Mouse (Mus musculus): ENCODE measurements around the gene Gm49711.
A peak's percentile ranks its signal among the peaks of the same experiment; 100 is the strongest.

Gm49711 gene

DNA sequence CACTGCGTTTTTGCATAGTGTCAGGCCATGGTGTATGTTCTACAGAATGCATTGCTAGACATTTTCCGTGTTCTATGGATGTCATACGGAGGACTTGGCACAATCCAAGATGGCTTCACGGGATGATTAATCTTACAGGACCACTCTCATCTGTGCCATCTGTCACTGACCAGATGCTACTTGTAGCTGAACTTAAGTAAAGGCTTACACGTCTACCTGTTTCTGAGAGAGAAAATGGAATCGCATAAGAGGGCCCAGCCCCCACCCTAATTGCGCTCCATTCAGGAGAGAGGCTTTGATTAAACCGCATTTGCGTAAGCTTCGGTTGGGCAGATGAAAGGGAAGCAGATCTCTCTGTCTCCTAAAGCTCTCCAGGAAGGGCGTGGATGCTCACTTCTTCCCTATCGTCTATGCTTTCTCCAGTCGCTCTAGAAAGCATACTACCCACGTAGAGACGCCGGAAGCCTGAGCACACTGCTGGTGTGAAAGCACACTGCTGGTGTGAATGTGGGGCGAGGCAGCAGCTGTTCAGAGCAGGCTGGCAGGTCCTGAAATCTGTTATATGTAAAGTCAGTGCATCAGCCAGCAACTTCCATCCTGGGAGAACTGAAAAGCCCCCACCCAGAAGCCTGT lies 62.9 kb downstream of the Gm49711 start:
- DNase-seq (ENCODE audit: low spot score in 2 of 2) = no peak

DNA sequence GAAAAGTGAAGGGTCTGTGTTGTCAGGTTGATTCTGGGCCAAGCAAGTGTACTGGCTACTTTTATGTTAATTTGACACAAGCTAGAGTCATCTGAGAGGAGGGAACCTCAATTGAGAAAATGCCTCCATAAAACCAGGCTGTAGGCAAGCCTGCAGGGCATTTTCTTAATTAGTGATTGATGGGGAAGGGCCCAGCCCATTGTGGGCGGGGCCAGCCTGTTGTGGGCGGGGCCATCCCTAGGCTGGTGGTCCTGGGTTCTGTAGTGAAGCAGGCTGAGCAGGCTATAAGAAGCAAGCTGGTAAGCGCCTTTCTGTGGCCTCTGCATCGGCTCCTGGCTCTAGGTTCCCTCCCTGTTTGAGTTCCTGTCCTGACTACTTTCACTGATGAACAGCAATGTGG lies 69.1 kb downstream of the Gm49711 start:
- DNase-seq (ENCODE audit: low spot score in 2 of 2) = no peak

DNA sequence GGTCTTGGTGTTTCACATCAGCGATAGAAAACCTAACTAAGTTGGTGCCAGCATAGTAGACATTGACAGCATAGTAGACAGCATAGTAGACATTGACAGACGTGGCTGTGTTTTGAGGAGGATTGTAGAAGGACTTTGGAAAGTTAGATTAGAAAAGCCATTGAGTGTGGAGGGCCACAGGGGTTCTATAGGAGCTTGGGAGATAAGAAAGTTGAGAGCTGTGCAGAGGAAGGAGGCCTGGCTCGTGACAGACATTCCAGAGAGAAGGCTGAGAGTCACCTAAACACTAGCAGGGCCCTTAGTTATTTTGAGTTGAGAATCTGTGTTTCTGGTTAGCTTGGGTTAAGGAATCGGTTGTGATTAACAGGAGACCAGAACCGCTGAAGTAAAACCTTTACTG lies 69.5 kb downstream of the Gm49711 start:
- DNase-seq (ENCODE audit: low spot score in 2 of 2) = no peak

DNA sequence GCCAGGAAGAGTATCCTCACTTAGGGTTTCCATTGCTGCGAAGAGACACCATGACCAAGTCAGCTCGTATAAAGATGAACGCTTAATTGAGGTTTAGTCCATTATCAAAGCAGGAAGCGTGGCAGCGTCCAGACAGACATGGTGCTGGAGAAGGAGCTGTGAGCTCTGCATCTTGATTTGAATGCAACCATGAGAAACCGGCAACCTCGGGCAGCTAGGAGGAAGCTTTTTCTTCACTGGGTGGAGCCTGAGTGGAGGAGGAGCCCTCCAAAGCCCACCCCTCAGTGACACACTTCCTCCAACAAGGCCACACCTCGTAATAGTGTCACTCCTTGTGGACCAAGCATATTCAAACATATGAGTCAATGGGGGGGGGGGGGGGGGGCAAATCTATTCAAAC lies 71.7 kb downstream of the Gm49711 start:
- no peak for DNase-seq (ENCODE audit: low spot score in 2 of 2)

DNA sequence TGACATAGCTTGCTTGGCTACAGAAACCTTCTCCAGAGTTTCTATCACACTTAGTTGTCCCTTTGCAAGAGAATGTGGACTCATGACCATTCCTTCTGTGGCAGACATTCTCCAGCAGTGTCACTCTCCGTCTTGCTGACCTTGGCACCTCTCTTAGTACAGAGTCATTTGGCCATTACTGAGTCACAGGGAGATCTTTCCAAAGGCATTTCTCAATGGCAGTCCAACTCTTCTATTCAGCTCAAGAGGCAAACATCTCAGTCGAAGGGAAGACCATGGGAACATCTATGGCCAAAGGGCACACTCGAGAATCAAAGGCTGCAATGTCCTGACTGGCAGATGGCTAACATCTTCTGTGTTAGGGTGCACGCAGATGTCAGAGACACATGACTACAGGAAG lies 74.4 kb downstream of the Gm49711 start:
- no peak for DNase-seq (ENCODE audit: low spot score in 2 of 2)

DNA sequence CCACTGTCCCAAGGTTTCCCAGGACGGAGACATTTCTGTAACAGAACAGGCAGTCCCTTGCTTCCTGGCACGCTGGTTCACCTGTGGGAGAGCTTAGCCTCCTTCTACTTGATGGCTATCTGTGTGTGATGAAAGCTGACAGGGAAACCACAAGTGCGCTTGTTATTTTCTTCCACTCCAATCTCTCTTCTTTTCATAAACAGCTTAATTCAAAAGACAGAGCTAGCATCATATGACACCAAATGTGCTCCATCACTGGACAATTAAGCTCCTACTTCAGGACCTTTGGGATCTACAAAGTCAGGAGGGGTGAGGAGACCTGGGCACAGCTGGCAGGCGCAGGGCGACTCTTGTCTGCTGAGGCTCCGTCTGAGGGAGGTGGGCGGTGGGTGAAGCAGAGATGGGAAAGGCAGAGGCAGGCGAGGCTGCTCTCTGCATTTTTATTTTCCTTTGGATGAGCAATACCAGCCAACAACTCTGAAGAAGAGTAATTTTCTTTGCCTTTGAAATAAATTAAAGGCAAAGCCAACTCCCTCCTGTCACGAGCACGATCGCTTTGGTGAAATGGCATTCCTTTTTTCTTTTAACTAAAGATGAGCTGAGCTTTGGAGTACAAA lies 76.1 kb downstream of the Gm49711 start:
- DNase-seq (ENCODE audit: low spot score in 2 of 2) = no peak

DNA sequence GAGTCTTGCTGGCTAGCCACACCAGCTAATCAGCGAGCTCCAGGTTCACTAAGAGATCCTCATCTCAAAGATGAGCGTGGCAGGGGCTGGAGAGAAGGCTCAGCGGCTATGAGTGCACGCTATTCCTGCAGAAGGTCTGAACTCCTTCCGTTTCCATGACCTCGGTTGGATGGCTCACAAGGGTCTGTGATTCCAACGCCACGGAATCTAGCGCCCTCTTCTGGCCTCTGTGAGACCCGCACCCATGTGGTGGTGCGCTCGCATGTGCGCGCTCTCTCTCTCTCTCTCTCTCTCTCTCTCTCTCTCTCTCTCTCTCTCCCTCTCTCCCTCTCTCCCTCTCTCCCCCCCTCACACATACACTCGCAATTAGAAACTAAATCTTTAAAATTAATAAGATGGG lies 78.2 kb downstream of the Gm49711 start:
- no peak for DNase-seq (ENCODE audit: low spot score in 2 of 2)

DNA sequence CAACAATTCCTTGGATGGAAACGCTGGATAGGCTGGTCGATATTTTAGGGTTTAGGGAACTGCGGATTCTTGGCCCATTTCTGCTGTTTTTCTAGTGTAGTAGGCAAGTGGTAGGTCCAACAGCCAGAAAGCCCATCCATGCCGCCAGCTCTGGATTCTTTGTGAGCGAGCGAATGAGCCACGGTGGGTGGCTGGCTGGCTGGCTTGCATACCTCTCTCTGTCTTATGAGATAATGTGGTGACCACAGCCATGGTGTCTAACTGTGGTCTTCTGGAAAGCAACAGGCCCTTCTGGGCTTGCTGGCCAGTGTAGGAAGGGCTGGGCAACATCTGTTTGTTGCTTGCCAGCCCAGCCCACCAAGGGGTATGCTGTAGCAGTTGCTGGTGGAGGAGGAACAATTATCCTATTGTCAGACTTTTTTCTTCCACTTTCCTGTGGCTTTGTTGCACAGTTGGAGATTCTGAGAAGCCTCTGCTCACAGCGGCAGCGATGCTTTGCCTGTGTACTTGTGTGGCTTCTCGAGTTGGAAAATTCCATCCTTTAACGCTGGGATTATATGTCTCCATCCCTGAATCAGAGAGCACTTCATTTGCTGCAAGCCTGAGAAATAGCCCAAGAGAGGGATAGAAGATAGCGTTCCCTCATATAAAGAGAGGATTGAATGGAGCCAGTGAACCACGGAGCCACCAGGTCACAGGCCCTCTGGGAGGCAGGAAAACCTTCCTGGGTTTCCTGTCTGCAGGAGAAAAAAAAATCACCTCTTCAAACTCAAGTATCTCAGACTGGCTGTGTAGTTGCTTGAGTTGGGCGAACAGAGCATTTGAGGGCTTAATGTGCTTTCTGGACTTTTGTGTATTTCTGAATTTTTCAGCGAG lies 81.5 kb downstream of the Gm49711 start:
- no peak for DNase-seq (ENCODE audit: low spot score in 2 of 2)

DNA sequence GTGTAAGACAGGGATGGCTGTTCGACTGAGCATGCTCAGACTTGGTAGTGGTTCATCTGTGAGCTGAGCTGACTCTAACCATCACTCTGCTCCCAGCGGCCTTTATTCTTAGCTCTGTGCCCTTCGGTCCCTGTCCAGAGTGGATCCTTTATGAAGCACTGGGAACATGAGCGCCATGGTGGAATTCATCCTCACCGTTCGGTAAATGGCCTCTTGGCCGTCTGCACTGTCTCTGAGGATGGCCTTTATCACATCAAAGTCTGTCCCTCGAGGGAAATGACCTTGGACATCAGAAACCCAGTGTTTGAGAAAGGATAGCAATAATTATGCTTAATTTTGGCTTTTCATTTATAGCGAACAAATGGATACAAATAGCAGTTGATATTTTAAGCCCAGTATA lies 82.2 kb downstream of the Gm49711 start:
- DNase-seq (ENCODE audit: low spot score in 2 of 2) = no peak

DNA sequence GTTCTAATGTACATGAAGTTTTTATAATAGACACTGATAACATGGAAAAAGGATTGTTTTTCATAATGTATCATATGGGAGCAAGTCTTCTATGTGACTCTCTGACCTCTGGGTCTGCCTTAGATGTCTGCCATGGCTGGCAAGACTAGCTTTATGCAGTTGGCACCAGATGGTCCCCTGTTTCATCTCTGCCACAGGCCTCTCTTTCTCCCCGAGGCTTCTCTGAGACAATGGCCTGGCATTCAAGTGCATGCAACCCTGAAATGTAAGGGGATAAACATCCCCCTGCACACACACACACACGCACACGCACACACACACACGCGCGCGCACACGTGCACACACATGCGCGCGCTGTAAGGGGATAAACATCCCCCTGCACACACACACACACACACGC lies 82.9 kb downstream of the Gm49711 start:
- DNase-seq (ENCODE audit: low spot score in 2 of 2) = no peak

DNA sequence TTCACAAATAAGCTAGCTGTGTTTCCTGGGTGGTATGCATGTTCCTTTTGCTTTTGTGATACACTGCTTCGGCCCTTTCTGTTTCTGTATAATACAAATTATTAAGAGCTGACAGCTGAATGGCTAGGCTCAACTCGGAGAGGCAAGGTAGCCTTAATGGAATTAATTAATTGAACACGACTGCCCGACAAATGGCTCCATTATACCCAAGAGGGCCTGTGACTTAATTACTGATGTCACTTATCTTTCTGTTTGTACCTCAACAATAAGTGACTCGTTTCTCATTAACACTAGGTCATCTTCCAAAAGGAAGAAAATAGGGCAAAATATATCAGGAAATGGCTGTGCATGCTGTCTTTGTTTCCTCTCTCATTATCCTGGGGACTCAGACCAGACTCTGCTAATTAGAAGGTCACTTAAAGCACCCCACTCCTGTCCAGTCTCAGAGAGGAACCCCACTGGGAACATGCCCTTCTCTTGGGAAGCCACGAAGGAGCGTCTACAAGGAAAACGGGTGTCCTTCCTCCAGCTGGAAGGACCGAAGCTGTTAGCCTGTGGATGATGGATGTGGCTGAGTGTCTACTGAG lies 84.4 kb downstream of the Gm49711 start:
- no peak for DNase-seq (ENCODE audit: low spot score in 2 of 2)

DNA sequence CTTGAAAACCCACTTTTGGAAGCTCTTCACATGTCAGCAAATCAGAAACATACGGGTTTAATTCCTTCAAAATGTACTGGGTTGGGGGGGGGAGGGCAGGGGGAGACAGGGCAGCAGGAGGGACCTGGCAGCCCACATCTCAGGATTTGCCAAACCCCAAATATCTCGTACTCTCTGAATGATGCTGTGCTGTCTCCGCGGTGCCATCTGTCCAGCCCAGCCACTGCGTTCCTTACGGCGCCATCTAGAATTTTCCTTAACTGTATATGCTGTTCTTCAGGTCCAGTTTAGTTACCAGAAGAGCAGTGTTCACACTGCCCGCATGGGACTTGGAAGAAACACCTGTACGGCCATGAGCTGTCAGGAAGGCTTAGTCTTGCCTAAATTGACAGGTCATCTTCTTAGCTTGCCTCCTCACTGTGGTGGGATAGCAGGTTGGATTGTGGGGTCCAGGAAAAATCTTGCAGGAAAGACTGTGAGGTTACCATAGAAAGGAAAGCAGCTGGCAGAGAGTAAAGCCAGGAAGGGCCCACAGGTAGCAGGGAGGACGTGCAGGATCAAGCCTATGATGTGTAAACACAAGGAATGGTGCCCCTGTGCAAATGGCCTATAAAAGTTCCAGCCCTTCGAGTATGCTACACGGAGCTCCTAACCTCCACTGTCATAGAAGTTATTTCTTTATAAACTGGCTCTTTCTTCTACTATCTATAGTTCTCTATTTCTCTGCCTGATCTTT lies 89.7 kb downstream of the Gm49711 start:
- DNase-seq (ENCODE audit: low spot score in 2 of 2) = no peak

DNA sequence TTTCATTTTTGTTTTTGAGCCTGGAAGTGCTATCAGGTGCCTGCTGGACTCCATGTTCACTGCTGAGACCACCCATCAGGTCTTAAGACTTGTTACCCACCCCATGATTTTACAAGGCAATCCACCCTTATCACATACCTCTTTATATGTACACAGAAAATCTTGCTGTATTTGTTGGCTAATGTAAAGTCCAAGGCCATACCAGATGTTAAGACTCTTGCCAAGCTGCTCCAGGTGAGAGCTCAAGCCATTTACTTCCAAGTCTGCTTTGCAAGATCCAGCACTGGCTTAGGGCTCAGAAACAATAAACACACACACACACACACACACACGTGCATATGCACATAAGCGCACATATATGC lies 90.2 kb downstream of the Gm49711 start:
- DNase-seq (ENCODE audit: low spot score in 2 of 2) = no peak

DNA sequence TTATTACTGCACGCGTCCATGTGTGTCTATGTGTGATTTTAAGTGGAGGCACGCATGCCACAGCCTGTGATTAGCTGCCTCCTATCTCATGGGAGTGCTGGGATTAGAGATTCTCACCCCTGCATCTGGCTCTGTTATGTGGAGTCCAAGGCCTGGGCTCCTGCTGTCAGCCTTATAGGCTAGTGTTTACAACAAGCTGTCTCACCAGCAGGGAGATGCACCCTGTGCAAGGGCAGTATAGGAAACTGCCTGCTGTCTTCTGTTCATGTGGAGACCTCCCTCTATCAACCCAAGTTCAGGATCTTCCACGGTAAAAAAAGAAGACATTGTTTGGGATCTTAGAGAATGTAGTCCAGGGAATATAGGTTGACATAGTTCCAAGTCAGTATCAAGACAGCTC lies 92.9 kb downstream of the Gm49711 start:
- DNase-seq (ENCODE audit: low spot score in 2 of 2) = no peak

DNA sequence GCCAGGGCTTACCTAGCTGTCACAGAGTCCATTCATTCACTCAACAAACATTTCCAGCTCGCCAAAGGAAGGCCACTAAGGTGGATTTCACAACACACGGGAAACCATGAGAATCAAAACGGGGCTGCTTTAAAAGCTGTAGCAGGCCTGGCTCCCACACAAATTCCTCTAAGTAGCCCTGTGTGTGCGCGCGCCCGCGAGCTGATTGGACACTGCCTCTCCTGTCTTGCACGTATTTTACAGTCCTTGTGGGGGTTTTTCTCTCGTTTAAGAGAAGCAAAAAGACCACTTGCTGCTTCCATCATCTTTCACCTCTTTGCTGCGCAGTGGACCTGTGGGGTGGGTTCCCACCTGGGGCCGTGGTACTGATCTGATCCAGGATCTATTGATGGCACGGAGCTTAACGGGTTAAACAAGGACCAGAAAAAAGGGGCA lies 99.9 kb downstream of the Gm49711 start:
- peak in 1 of 2 experiments; percentile 10 for DNase-seq (ENCODE audit: low spot score in 2 of 2)

DNA sequence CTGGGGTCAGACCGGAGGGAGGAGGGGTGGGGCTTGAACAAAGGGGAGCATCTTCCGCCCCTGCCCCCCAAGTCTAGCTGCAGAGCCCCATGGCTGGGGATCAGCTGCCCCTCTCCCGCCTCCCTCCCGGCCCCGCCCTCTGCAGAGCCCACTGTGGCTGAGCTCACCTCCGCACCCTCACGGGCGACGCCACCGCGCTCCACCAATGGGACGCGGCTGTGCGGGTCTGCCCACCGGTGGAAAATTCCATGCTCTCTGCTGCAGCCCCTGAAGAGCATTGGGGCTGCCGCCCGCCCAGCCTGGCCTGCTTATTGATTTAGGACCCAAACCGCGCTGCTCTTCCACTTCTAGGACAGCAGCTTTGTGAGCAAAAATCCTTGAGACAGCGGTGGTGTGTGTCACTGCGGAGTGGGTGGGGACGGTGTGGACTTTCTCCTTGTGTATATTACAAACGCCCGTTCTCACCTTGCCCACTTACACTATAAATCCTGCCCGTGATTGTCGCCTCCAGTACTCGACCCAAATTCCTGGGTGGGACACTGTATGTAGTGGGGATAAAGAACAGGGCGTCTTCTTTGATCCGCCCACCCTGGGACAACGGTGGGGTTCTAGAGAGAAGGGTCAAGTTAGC lies 100.5 kb downstream of the Gm49711 start:
- peak; percentile 22 to 35 for DNase-seq (ENCODE audit: low spot score in 2 of 2)

DNA sequence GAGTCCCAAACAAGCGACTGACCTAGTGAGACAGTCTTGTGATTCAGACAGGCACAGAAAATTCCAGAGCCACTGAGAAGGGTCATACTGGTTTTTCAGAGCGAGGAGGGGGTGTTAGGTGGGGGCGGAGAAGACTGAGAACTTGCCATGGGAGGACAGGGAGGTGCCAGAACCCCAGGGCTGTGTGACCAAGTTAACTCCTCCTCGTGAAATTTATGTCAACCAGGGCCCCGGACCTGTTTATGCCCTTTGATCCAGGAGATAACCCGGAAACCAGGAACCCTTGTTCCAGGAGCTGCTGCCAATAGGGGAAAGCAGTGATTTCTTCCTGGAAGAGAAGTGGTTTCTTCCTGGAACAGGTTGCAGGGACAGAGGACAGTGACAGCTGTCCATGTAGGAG lies 101.0 kb downstream of the Gm49711 start:
- DNase-seq (ENCODE audit: low spot score in 2 of 2) = no peak

DNA sequence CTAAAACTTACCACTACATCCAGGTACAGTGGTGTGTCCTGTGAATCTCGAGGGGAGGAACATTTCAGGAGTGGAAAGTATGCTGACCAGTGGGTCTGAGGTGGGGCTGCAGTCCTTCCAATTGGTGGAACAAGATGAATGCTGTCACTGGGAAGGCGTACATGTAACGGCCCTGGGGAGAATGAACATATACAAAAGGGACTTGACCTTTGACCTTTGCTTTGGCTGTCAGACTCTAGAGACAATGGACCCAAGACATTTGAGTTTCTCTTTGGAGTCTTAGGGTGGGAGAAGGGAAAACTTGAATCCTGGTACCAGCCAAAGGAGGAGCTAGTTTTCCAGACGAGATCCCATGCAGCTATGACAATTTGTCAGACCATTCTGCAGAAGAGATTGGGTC lies 104.2 kb downstream of the Gm49711 start:
- DNase-seq (ENCODE audit: low spot score in 2 of 2) = no peak

DNA sequence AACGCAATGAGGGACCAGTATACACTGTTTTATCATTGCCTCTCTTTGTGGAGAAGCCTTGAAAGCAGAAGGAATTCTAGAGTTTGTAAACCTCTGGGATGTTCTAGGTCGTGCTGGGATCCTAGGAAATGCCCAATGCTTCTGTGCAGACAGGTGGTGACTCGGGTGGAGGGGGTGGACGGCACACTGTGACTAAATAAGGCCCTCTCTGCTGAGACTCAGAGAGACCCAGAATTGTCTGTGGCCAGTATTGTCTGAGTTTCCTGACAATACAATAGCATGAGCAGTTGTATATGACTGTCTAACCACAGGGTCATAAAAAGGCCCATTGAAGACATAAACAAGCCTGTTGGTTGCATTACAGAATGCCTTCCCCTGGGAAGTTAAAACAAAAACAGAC lies 105.4 kb downstream of the Gm49711 start:
- DNase-seq (ENCODE audit: low spot score in 2 of 2) = no peak

DNA sequence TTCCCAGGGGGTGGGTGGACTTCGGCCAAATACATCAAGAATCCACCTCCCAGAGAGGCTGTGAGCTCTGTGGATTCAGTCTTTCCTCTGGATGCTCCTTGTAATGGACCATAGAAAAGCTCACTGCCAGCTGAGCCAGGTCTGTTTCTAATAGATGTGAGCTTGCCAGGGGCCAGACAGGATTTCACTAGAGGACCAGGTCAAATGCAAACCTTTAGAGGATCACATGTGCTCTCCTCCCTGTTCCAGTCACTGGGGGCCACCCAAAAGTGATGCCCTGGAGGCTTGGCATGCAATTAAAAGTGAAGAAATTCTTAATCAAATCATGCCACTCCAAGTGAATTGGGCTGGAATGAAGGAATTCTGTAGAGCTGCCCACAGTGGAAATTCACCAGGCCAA lies 117.9 kb downstream of the Gm49711 start:
- no peak for DNase-seq (ENCODE audit: low spot score in 2 of 2)

DNA sequence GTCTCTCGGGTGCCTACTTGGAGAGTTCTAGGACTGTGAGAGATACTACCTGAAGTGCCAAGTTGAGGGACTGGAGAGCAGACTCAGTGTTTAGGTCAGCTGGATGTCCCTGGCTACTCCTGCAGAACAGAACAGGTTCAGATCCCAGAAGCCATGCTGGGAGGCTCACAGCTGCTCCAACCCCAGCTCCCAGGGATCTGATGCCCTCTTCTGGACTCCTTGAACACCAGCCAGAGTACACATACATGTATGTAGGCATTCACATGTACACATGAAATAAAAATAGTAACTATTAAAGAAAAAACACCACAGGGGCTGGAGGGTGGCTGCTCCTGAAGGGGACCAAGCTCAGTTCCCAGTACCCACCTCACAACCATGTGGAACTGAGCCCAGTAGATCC lies 119.6 kb downstream of the Gm49711 start:
- DNase-seq (ENCODE audit: low spot score in 2 of 2) = no peak

DNA sequence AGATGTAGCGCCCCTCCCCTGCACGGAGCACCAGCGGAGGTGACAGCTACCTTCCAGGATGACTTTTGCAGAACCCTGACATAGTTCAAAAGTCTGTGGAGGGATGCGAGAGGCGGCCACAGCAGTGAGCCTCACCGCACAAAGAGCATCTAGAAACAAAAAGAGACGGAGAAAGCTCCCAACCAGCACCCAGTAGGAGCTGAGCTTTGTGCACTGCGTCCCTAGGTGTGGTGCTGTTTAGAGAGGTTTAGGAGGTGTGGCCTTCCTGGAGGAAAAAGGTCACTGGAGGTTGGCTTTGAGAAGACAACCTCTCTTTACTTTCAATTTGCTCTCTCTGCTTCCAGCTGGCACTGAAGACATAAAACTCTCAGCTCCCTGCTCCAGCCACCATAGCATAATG lies 121.2 kb downstream of the Gm49711 start:
- no peak for DNase-seq (ENCODE audit: low spot score in 2 of 2)

All from urinary bladder, postnatal 36 days (tissue).